Mouse (Mus musculus): ENCODE measurements around the gene Cdh12. TPM values are rescaled to one million over a fixed set of nuclear protein-coding genes. Genes with fewer than 3 reads are reported as not detected.
"Not testable (repeated sequence)": the region's sequence is repeated elsewhere in the genome, so short reads cannot be mapped to it uniquely, and the experiment has no call there.

The Cdh12 gene
- polyA plus RNA-seq, 1 experiment from 2014 or later = 0.31 TPM

DNA sequence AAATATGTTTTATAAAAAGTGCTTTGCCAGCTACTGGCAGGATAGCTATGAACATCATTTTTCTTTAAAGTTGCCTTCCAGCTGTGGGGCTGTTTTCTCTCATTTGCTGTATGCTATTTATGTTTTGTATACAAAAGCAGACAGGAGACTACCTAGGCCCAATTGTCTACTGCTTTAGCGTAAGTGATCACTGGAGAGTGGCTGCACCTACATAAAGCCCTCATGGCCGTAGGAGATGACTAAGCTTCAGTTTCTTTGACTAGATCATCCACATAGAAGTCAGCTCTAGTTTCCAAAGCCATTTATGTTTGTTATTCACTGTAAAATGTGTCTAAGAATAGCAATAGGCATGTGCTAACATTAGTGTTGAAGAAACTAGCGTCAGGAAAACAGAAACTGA is 926.8 kb downstream of the Cdh12 start:
- Histone ChIP-seq H3K4me2 (no peak overlapping the region), H3K27ac (no peak overlapping the region), H3K4me3 (replicated peaks) (no peak overlapping the region), H3K36me3 (no peaks in the 10 kb centered on the region), H3K27me3 (no peaks in the 10 kb centered on the region), H3K4me1 (replicated peaks) (no peaks in the 10 kb centered on the region), H3K9me3 (no peaks in the 10 kb centered on the region), H3K9ac (replicated peaks) (no peak overlapping the region)
- ATAC-seq (ENCODE audit: insufficient number of reproducible peaks, insufficient read depth, low FRiP score, low TSS enrichment, low read depth) = no peak
- 82% methylated on average over 3 of the region's 3 CpGs for WGBS

GRCm38 (mm10) chr15:21391442-21391841 is 942.4 kb downstream of the Cdh12 start:
- not testable (repeated sequence) for H3K9ac ChIP-seq (replicated peaks); H3K27ac ChIP-seq; H3K27me3 ChIP-seq; H3K9me3 ChIP-seq; H3K4me2 ChIP-seq; H3K4me3 ChIP-seq (replicated peaks); H3K4me1 ChIP-seq (replicated peaks); ATAC-seq (ENCODE audit: insufficient number of reproducible peaks, insufficient read depth, low FRiP score, low TSS enrichment, low read depth); H3K36me3 ChIP-seq
- 92% methylated on average over 14 of the region's 14 CpGs for WGBS

DNA sequence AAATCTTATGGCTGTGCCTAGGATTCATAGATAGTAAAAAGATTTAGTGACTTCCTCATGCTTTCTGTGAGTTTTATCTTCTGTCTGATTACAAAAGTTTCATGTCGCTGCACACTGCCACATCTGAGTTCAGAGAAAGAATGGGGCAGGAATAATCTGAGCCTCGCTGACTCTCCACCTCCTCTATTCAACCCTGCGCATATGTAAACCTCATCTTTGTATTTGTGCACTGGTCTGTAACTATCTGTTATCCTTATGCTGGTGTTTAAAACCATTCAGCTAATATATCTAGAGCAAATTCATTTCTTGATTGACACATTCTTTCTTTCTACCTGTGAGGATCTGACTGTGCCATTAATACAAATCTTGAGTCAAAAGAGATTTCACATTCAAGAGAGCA is 944.0 kb downstream of the Cdh12 start:
- no peak overlapping the region for H3K4me2 ChIP-seq
- WGBS = 80% methylated on average over 3 of the region's 3 CpGs
- no peak overlapping the region for H3K27ac ChIP-seq
- no peaks in the 10 kb centered on the region for H3K27me3 ChIP-seq
- H3K9ac ChIP-seq (replicated peaks) = no peak overlapping the region
- no peaks in the 10 kb centered on the region for H3K9me3 ChIP-seq
- no peak overlapping the region for H3K4me3 ChIP-seq (replicated peaks)
- no peak for ATAC-seq (ENCODE audit: insufficient number of reproducible peaks, insufficient read depth, low FRiP score, low TSS enrichment, low read depth)
- no peaks in the 10 kb centered on the region for H3K4me1 ChIP-seq (replicated peaks)
- no peaks in the 10 kb centered on the region for H3K36me3 ChIP-seq

DNA sequence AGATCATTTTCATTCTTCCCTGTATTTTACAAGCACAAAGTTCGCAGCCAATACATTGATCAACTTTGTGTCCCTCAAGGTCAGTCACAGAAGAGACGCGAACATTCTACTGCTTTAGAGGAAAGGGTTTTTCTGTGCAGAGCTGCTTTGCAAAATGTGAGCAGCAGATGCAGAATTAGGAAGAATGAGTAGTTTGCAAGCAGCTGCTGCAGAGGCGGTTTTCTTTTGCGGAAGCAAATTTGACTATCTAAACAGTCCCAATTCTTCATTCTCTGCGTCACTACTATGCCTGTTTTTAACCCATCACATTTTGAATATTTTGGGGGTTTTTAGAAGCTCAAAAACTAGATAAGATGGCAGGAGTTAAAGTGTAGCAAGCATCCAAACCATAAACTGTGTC is 956.1 kb downstream of the Cdh12 start:
- no peak for ATAC-seq (ENCODE audit: insufficient number of reproducible peaks, insufficient read depth, low FRiP score, low TSS enrichment, low read depth)
- no peaks in the 10 kb centered on the region for H3K9me3 ChIP-seq
- 81% methylated on average over 6 of the region's 6 CpGs for WGBS

GRCm38 (mm10) chr15:21407324-21408044 is 958.4 kb downstream of the Cdh12 start:
- ATAC-seq (ENCODE audit: insufficient number of reproducible peaks, insufficient read depth, low FRiP score, low TSS enrichment, low read depth) = no peak
- no peaks in the 10 kb centered on the region for H3K4me1 ChIP-seq (replicated peaks)
- no peak overlapping the region for H3K9ac ChIP-seq (replicated peaks)
- H3K36me3 ChIP-seq = no peaks in the 10 kb centered on the region
- H3K9me3 ChIP-seq = no peaks in the 10 kb centered on the region
- H3K27me3 ChIP-seq = no peaks in the 10 kb centered on the region
- H3K4me2 ChIP-seq = no peak overlapping the region
- no peak overlapping the region for H3K27ac ChIP-seq
- 80% methylated on average over 2 of the region's 2 CpGs for WGBS
- no peak overlapping the region for H3K4me3 ChIP-seq (replicated peaks)

More for the DNA sequence above, 956.1 kb downstream of the Cdh12 start:
- no peaks in the 10 kb centered on the region for H3K4me1 ChIP-seq (replicated peaks)
- H3K36me3 ChIP-seq = no peaks in the 10 kb centered on the region
- no peak overlapping the region for H3K27ac ChIP-seq
- no peak overlapping the region for H3K9ac ChIP-seq (replicated peaks)
- no peak overlapping the region for H3K4me2 ChIP-seq
- H3K4me3 ChIP-seq (replicated peaks) = no peak overlapping the region
- H3K27me3 ChIP-seq = no peaks in the 10 kb centered on the region

- Histone ChIP-seq H3K27ac (no peak overlapping the region), H3K4me3 (replicated peaks) (no peak overlapping the region), H3K9me3 (no peaks in the 10 kb centered on the region), H3K4me1 (replicated peaks) (no peaks in the 10 kb centered on the region), H3K9ac (replicated peaks) (no peak overlapping the region), H3K27me3 (no peaks in the 10 kb centered on the region), H3K4me2 (no peak overlapping the region), H3K36me3 (no peaks in the 10 kb centered on the region)
- ATAC-seq (ENCODE audit: insufficient number of reproducible peaks, insufficient read depth, low FRiP score, low TSS enrichment, low read depth) = no peak
- WGBS = 90% methylated on average over 4 of the region's 4 CpGs
Measured at GRCm38 (mm10) chr15:21437347-21437746, 988.3 kb downstream of the Cdh12 start.

GRCm38 (mm10) chr15:21437924-21438323 is 988.9 kb downstream of the Cdh12 start:
- no peak for ATAC-seq (ENCODE audit: insufficient number of reproducible peaks, insufficient read depth, low FRiP score, low TSS enrichment, low read depth)
- Histone ChIP-seq H3K9ac (replicated peaks) (no peak overlapping the region), H3K27ac (no peak overlapping the region), H3K4me1 (replicated peaks) (no peaks in the 10 kb centered on the region), H3K4me3 (replicated peaks) (no peak overlapping the region), H3K27me3 (no peaks in the 10 kb centered on the region), H3K4me2 (no peak overlapping the region), H3K9me3 (no peaks in the 10 kb centered on the region), H3K36me3 (no peaks in the 10 kb centered on the region)

GRCm38 (mm10) chr15:21458098-21458497 is 1009.0 kb downstream of the Cdh12 start:
- no peak overlapping the region for H3K4me2 ChIP-seq
- no peak overlapping the region for H3K4me3 ChIP-seq (replicated peaks)
- H3K27ac ChIP-seq = no peak overlapping the region
- WGBS = 83% methylated on average over 2 of the region's 2 CpGs
- no peak for ATAC-seq (ENCODE audit: insufficient number of reproducible peaks, insufficient read depth, low FRiP score, low TSS enrichment, low read depth)
- H3K9me3 ChIP-seq = no peaks in the 10 kb centered on the region
- H3K4me1 ChIP-seq (replicated peaks) = no peaks in the 10 kb centered on the region
- no peaks in the 10 kb centered on the region for H3K36me3 ChIP-seq
- no peaks in the 10 kb centered on the region for H3K27me3 ChIP-seq
- no peak overlapping the region for H3K9ac ChIP-seq (replicated peaks)

DNA sequence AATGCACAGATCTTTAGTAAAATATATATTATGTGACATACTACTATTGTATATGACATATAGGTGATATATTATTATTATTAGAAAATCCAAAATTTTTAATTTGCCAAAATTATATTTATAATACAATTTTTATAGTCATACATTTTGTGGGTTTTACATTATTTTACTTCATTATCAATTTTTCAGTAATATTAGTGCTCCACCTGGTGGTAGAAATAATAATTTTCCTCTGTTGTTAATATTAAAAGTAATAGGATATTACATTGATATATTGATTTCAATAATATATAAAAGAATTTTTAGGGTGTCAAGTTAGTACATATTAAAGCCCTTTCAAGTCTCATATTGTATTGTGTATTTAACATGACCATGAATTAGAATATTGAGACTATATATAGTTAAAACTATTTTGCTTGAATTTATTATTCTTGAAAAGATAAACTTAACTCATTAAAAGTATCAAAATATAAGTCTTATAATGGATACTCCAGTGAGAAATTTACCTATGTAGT is 1070.3 kb downstream of the Cdh12 start:
- H3K9me3 ChIP-seq = no peaks in the 10 kb centered on the region
- no peaks in the 10 kb centered on the region for H3K4me1 ChIP-seq (replicated peaks)
- no peaks in the 10 kb centered on the region for H3K27me3 ChIP-seq
- no peak overlapping the region for H3K4me3 ChIP-seq (replicated peaks)
- no peak for ATAC-seq (ENCODE audit: insufficient number of reproducible peaks, insufficient read depth, low FRiP score, low TSS enrichment, low read depth)
- no peak overlapping the region for H3K4me2 ChIP-seq
- H3K36me3 ChIP-seq = no peaks in the 10 kb centered on the region
- H3K27ac ChIP-seq = no peak overlapping the region
- no peak overlapping the region for H3K9ac ChIP-seq (replicated peaks)

- H3K36me3 ChIP-seq = no peaks in the 10 kb centered on the region
- H3K4me1 ChIP-seq (replicated peaks) = no peaks in the 10 kb centered on the region
- H3K27me3 ChIP-seq = no peaks in the 10 kb centered on the region
- no peak overlapping the region for H3K27ac ChIP-seq
- H3K4me3 ChIP-seq (replicated peaks) = no peak overlapping the region
- no peaks in the 10 kb centered on the region for H3K9me3 ChIP-seq
- H3K4me2 ChIP-seq = no peak overlapping the region
- no peak for ATAC-seq (ENCODE audit: insufficient number of reproducible peaks, insufficient read depth, low FRiP score, low TSS enrichment, low read depth)
- no peak overlapping the region for H3K9ac ChIP-seq (replicated peaks)
- WGBS = 68% methylated on average over 4 of the region's 4 CpGs
Measured at GRCm38 (mm10) chr15:21530804-21531203, 1081.7 kb downstream of the Cdh12 start.

GRCm38 (mm10) chr15:21536909-21537308 is 1087.8 kb downstream of the Cdh12 start:
- no peaks in the 10 kb centered on the region for H3K36me3 ChIP-seq
- 59% methylated on average over 2 of the region's 2 CpGs for WGBS

GRCm38 (mm10) chr15:21544786-21545185 is 1095.7 kb downstream of the Cdh12 start:
- Histone ChIP-seq H3K9ac (replicated peaks) (no peak overlapping the region), H3K4me3 (replicated peaks) (no peak overlapping the region), H3K4me2 (no peak overlapping the region), H3K27ac (no peak overlapping the region), H3K36me3 (no peaks in the 10 kb centered on the region), H3K4me1 (replicated peaks) (no peaks in the 10 kb centered on the region), H3K27me3 (no peaks in the 10 kb centered on the region), H3K9me3 (no peaks in the 10 kb centered on the region)
- 91% methylated on average over 2 of the region's 2 CpGs for WGBS
- ATAC-seq (ENCODE audit: insufficient number of reproducible peaks, insufficient read depth, low FRiP score, low TSS enrichment, low read depth) = no peak

More at GRCm38 (mm10) chr15:21536909-21537308, 1087.8 kb downstream of the Cdh12 start:
- ATAC-seq (ENCODE audit: insufficient number of reproducible peaks, insufficient read depth, low FRiP score, low TSS enrichment, low read depth) = no peak
- Histone ChIP-seq H3K9ac (replicated peaks) (no peak overlapping the region), H3K4me2 (no peak overlapping the region), H3K27me3 (no peaks in the 10 kb centered on the region), H3K9me3 (no peaks in the 10 kb centered on the region), H3K27ac (no peak overlapping the region), H3K4me3 (replicated peaks) (no peak overlapping the region), H3K4me1 (replicated peaks) (no peaks in the 10 kb centered on the region)

Measured in limb, embryonic 12.5 days (tissue).